Mouse (Mus musculus) left cerebral cortex, adult 11 months (tissue): Measurements from ENCODE around the gene Mybphl.
A peak's percentile ranks its signal among the peaks of the same experiment; 100 is the strongest.

Experiments
- DNase-seq: peaks from one replicate; pipeline ENCODE4 v3.0.0; 2022; ENCODE audit warnings: low spot score

Mybphl gene

DNA sequence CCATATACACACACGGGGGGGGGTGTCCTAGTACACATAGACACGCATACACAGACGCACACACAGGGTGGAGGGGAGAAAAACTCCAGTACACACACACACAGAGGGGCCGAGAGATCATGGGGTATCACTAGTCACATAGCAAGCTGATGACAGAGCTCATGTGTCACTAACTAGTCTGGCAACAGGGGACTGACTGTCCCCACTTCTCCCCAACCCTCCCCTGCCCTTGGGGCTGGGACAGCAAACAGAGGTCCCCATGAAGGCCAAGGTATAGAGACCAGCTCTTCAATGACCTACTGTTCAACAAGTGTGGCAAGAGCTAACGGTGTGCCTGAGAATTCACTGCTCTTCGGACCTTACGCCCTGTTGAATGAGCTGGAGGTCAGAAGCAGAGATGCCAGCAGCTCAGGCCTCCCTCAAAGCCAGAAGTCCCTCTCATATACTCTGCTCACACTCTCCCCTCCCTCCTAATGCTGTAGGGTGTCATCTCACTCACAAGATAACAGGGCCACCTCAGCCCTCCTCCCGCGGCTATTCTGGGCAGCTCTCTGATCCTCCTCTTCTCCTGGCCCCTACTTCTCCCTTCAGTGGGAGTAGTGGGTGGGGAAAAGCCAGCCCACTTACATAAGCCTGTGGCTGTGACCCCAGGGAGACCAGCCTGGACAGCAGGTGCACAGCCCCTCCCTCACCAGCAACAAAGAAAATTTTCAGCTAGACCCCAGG, at the start of gene Mybphl:
TSS of gene Mybphl (plus strand) at position 642 of the 726 bp plus-strand sequence.
- DNase-seq: no peak

DNA sequence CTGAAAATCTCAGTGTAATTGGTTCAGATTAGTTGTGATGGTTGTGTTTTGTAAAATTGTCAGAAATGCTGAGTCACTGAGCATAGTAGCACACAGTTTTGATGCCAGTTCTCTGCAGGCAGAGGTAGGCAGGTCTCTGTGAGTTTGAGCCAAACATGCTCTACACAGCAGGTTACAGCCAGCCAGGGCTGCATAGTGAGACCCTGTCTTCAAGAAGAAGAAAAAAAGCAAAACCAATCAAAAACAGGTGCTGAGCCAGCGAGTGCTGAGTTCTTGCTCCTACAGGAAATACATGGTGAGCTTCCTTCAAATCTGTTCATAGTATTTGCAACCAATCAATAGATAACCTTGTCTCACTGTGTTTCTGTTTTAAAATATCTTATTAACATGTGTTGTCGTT, 46.2 kb upstream of the Mybphl start:
- DNase-seq: no peak

DNA sequence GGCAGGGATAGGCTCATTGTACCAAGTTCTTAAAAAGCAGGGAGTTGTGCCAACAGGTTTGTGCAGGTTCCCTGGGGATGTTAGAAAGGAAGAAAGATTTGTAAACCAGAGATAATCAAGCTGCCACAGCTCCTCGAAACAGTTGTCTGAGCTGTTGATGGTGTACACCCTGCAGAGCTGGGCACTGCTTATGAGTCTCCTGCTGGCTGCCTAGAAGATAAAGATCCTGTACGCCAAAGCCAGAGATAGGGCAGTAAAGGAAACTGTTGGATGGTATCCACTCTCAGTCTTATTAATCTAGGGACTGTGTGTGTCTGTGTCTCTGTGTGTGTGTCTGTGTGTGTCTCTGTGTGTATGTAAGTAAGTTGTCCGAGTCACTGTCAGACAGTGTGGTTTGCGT, 43.0 kb upstream of the Mybphl start:
- DNase-seq: no peak

DNA sequence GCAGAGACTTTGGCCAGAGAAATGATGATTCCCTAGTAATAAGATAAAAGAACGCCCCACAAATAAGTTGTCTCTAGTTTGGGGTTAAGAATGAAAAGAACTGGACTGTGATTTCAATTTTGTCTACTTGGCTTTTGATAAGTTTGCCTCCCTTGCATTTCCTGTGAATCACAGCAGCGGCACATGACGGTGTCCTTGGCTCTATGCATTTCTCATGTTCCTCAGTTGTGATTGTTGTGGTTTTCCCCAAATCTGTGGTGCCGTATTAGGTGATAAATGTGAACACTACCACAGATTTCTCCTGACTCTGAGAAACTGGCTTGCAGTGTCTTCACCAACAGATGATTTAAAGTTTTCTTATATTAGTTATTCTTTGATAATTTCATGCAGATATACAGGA, 42.6 kb upstream of the Mybphl start:
- DNase-seq: no peak

DNA sequence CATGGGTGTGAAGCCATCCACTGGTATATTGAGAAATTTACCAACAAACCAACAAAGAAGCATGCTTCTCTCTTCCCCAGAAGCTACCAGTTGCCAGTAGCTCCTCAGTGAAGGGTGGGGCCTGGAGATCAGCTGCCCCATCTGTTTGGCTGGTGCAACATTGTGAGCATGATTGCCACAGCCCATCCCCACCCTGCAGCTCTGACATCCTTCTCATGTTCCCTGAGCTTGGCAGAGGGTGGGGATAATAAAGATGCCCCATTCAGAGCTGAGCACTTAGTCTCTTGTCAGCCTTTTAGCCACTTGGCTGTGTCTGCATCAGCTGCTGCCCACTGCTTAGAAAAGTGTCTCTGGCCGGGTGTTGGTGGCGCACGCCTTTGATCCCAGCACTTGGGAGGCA, 41.7 kb upstream of the Mybphl start:
- DNase-seq: no peak

DNA sequence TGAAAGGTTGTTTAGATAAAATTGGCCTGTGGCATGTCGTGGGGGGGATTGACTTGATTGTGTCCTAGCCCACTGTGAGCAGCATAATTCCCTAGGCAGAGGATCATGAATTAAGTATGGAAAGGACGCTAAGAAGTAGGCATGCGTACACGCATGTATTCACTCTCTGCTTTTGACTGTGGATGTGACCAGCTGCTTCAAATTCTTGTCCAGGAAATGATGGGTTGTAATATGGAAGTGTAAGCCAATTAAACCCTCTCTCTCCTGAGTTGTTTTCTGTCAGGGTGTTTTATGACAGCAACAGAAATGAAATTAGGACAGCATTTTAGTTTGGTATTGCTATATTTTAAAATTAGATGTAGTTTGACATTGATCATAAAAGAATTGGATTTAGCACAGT, 39.9 kb upstream of the Mybphl start:
- no peak for DNase-seq

DNA sequence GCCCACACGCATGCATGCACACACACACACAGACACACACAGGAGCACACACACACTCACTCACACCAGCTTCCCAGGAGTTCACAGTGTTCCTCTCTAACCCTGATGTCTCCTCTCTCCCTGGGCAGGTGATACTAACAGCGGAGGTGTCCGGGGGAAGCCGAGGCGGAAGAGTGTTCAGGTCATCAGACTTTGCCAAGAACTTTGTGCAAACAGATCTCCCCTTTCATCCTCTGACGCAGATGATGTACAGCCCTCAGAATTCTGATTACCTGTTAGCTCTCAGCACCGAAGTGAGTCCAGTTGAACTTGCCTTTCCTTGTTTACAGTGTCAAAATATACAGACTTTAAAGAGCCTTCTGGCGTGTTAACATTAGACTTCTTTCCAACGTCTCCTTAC, 39.2 kb upstream of the Mybphl start:
- no peak for DNase-seq

DNA sequence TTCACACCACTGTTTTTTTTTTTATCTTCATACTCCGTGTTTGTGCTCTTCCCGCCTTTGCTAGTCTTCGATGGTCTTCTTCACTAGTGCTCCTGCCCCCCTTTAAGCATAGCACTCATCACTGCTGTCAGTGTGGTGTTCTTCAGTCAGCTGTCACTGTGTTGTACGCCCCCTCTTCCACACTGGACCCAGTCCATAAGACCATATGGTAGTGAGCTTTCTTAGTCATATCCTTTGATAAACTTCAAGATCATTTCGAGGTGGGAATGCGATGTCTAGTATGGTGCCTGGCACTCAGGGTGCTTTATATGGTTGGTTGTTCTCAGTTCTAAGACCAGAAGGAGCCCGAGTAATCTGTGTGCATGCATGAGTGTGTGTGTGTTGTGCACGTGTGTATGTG, 37.4 kb upstream of the Mybphl start:
- DNase-seq: no peak

DNA sequence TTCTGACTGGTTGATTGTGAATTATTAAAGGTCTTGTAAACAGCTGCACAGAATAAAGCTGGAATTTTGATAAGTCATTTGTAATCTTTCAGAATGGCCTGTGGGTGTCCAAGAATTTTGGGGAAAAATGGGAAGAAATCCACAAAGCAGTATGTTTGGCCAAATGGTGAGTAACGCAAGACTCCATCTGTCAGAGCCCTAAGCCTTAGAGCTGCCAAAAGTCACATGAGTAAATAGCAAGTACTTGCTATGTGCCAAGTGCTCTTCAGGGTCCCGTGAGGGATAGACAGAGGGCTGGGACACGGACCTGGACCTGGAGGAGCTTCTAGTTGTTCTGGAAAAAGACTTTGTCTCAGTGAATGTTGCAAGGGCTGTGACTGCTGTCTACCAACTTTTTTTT, 36.8 kb upstream of the Mybphl start:
- DNase-seq: no peak

DNA sequence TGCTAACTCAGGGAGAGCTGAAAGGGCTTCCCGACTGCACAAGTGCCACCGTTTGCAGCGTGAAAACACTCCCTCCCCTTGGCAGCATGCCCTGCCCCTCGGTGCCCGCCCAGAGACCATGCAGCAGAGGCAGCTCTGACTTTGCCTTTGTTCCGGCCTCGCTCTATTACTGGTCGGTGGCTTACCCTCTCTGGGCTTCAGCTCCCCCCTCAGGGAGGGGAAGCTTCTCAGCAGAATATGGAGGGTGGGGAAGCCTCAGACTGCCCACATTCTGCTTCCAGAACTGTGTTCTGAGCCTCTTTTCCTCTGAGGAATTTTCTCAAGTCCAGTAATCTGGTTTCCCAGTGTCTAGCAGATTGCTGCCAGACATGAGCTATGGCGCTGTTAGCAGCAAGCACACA, 36.3 kb upstream of the Mybphl start:
- no peak for DNase-seq

DNA sequence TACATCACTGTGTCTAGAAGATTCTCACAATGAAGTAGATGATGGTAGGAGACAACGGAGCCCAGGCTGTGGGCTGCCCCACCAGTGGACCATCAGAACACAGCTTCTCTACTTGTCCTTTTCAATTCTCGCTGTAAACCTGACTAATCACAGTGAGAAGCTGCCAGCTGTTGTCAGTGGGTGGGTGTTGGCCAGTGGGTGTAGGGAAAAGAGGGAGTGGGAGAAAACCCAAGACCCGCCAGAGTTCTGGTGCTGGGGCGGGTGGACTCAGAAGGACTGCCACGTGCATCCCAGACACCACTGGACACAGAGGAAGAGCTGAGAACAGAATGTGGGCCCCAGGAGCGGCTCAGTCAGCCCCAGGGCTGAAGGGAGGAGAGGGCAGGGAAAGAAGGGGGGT, 33.9 kb upstream of the Mybphl start:
- no peak for DNase-seq

DNA sequence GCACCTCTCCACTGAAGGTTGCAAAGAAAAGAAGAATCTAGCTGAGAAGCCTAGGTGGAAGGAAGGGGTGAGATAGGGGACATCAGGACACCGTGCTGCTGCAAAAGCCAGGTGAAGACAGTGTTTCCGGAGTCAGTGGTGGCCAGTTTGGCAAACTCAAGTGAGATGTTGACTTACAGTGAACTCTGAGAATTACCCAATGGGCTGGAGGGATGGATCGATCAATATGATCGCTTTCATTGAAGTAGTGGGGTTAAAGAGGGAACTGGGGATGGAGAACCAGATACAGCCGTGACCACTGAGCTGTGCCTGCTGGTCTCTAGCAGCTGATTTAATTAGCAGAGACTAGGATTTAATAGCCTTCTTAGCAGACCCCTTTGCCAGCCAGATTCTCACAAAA, 27.8 kb upstream of the Mybphl start:
- no peak for DNase-seq

DNA sequence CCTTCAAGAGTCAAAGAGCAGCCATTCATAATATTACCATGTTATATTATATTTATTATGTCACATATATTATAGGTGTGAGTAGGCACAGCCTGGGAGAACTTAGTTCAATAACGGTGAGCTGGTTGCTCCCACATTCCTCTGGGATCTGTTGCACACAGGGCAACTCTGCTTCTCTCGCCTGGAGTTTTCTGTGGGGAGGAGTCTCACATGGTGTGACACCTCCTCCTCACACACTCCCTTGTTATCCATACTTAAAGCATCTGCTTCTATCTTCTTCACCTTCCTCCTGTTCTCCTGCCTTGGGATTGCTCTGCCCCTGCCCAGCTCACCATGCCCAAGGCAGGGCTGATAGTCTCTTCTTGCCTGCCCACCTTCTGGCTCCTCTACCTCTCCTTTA, 23.7 kb upstream of the Mybphl start:
- DNase-seq: no peak

DNA sequence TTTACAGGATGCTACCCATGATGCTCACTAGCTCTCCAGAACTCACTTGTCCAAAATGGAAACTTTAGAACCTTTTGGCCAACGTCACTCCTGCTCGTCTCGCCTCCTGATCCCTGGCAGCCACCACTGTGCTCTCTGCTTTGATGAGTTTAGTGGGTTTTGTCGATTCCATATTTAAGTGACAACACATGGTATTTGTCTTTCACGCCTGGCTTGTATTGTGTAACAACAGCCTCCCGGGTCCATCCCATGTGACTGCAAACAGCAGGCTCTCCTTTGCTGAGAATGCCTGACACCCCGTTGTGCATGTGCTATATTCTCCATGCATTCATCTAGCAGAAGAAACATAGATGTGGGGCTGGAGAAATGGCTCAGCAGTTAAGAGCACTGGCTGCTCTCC, 22.5 kb upstream of the Mybphl start:
- no peak for DNase-seq

DNA sequence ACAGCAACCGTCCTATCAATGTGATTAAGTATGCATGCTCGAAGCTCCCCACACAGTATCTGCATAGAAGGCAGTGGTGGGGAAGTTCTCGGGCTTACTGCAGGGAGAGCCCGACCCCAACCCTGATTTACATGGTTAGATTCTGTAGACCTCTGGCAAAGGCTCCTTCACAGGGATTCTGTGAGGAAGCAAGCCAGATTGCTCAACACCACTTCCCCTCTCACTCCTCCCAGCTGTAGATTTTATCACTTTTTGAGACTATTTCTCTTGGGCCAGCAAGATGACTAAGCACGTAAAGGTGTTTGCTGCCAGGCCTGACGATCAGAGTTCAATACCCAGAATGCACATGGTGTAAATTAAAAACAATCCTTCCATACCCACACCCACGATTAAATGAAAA, 18.9 kb upstream of the Mybphl start:
- DNase-seq: no peak

DNA sequence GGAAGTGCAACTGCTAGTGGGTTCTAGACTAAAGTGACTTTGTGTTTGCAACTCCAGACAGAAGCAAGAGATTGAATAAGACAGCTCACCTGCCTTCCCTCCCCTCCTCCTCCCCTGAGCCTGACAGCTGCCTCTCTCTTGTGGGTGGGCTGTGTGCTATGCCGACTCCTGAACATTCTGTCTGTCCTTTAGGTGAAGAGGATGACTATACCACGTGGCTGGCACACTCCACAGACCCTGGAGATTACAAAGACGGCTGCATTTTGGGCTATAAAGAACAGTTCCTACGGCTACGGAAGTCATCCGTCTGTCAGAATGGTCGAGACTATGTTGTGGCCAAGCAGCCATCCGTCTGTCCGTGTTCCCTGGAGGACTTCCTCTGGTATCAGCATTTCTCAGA, 16.3 kb upstream of the Mybphl start:
- no peak for DNase-seq

DNA sequence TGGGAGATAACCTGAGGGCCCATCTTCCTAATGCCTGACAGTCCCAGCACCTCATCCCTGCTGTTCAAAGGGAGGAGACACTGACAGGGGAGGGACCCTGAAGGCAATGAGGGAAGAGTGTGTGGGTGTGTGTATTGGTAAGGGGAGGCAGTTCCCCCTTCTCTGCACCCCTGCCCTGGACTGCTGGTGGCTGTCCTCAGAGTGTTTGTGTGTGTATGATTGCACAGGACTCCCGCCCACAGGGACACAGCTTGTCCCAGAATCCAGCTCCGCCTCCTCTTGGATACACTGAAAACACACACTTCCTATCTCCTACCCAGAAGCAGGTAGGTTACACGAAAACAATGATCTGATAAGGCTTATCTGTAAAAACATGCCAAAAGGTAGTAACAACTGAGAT, 9.5 kb upstream of the Mybphl start:
- no peak for DNase-seq

DNA sequence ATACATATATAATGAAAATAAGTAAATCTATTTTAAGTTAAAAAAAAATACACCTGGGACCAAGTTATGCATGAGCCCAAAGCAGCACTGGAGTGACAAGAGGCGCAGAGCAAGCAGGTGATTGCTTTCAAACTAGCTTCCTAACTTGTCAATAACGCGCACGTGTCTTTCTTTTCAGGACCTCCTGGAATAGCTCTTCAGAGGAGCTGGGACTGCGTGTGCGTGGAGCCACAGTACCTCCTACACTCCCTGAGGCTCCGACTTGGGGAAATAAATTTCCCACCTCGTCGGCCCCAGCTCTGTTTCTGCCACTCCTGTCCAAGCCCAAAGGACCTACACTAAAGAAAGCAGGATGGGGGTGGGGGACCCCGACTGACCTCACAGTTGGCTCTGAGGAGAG, 7.7 kb upstream of the Mybphl start:
- no peak for DNase-seq

DNA sequence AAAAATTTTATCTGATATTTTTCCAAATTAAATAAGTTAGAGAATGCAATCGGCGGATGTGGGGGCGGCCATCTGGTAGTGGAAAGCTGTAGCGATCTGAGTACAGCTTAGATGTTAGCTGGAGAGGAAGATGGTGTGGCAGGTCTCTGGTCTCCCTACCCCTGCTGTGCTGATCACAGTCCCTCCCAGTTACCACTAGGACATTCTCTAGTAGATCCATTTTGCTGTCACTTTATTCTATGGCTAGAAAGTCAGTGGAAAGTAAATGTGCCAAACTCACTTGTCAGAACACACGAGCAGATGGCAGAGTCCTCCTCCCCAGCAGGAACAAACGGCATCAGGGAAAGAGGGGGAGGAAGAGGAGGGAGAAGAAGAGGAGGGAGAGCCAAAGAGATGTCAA, 6.3 kb upstream of the Mybphl start:
- peak; percentile 55 for DNase-seq

DNA sequence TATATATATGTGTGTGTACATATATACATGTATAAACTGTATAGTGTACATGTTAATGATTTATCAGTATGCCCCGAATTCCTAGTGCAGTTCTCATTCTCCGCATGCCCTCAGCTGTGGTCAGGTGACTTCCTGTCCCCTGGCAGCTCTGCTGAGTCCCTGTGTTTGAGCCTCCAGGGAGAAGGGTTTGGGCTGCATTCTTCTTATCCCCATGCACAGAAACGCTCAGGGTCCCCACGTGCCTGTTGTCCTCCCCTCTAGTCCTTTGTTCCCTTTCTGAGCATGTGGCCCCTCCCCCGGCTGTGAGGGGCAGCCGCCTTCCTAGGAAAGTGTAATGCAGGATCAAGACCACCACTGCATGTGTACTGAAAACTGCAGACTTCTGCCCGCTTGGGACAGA, 3.8 kb upstream of the Mybphl start:
- DNase-seq: no peak

DNA sequence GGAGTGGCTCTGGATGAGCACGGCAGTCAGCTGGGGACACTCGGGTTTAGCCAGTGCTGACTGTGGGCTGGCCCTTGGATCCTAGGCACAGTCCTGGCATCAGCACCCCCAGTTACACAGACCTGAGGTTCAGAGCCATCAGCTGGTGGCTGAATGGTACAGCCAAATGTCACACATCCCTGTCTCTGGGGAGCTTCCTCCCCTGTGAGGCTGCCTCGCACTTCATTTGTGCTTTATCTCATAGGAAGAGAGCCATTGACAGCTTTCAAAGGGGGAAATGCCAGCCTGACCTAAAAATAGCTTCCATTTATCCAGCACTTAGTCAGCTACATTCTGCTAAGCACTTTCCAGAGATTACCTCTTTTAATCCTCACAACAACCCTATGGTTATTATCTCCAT, 1.1 kb upstream of the Mybphl start:
- DNase-seq: no peak

DNA sequence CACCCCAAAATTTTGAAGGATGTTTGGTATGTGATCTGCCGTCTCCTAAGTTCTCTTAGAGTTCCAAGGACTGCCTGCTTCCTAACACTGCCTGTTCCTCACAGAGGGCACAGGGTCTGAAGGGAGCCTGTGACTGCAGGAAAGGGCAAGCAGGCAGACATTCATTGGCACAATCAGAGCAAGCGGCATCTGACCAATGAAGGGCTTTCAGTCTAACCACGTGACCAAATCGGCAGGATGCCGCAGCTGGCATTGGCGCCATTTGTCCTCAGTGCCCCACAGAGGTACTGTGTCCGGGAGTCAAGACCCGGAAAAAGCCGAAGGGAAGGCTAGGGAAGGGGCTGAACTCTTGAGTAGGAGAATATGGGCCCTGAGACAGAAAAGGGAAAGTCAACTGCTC, 2.5 kb downstream of the Mybphl start:
- no peak for DNase-seq

DNA sequence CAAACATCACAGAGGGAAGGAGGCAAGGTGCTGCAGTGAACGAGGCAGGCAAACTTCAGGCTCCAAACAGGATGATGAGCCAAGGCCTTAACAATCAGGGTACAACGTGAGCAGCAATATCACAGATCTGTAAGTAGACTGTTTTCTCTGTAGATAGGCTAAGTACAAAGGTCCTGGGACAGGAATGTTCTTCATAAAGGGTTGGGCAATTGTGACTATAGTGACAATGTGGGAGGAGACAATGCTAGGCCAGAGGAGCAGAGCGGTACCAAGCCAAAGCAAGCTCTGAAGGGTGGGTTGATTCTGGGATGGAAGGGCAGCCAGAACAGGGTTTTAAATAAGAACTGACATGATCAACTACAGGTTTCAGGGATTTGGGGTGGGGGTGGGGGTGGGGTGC, 3.1 kb downstream of the Mybphl start:
- DNase-seq: no peak

DNA sequence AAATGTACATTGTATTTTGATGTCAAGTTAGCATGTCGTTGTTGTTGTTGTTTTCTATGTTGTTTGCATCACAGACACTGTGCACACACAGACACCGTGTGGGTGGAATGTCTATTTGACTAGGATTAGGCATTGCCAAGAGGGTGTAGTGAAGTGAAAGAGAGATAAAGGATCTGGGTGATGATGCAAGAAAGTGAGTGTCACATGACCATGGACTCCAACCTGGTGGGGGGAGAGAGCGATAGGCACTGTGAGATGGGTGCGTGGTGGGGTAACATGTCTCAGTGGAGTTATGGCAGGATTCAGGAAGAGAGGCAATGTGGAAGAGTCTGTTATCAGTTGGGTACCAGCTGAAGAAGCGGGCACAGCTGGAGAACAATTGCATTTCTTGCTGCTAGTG, 4.0 kb downstream of the Mybphl start:
- no peak for DNase-seq

DNA sequence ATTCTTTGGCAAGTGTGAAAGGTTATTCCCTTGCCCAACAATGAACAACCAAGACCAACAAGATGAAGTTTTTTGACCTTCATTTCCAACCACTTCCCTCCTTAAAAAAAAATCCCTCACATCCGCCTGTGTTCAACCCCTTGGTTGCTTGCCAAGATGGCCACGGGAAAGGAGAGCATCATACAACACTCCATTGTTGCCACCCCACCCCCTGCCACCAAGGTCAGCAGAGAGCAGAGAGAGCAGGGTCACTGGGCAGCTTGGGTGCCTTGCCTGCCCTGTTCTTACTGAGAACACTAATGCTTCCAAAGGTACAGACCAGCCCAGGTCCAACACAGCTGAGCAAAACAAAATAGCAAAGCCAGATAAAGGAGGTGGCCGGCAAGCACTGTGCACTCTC, 7.6 kb downstream of the Mybphl start:
- DNase-seq: no peak
